Mouse (Mus musculus): ENCODE results near the gene Schip1. TPM values are rescaled to one million over a fixed set of nuclear protein-coding genes. Genes with fewer than 3 reads are reported as not detected.

The Schip1 gene
- polyA plus RNA-seq, 1 experiment from 2014 or later: 27.6 TPM

DNA sequence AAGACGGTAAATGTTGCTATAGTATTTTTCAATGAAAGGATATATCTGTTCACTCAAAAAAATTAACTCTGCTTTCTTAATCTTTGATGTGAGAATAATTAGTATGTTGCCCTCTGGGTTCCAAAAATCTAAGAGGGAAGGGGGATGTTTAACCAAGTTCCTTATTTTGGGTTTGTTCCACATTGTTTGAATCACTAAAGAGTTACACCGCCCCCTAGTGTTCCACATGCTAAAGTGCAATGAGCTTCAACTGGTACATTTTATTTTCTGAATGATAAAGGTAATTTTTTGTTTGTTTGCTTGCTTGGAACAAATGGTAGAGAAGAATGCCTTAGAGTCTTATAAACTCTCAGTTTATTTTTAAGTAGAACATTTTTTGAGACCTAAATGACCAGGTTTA is 11.1 kb upstream of the Schip1 start:
- DNase-seq (ENCODE audit: low spot score) (no peak), ATAC-seq (ENCODE audit: low FRiP score, low TSS enrichment) (no peak)
- no peak overlapping the region for H3K9ac ChIP-seq (ENCODE audit: low read length)
- H3K36me3 ChIP-seq (ENCODE audit: control insufficient read depth, insufficient read depth, low read length): no peaks in the 10 kb centered on the region
- WGBS: 48% methylated on average over 2 of the region's 2 CpGs
- no peak overlapping the region for H3K27ac ChIP-seq (replicated peaks)
- no peak overlapping the region for H3K4me3 ChIP-seq (ENCODE audit: low read depth, low read length)
- no peak for TF ChIP-seq EP300 (optimal IDR thresholded peaks at IDR 0.05)
- peak; percentile 79 for TF ChIP-seq CTCF (IDR thresholded peaks at IDR 0.05; ENCODE audit: low read depth)
- no peaks in the 10 kb centered on the region for H3K9me3 ChIP-seq (ENCODE audit: control insufficient read depth, low read length)
- no peaks in the 10 kb centered on the region for H3K27me3 ChIP-seq (ENCODE audit: control insufficient read depth, insufficient read depth, low read length)
- no peak overlapping the region for H3K4me2 ChIP-seq (replicated peaks; ENCODE audit: low read depth)
- H3K4me1 ChIP-seq (replicated peaks; ENCODE audit: control insufficient read depth, insufficient read depth): no peaks in the 10 kb centered on the region

DNA sequence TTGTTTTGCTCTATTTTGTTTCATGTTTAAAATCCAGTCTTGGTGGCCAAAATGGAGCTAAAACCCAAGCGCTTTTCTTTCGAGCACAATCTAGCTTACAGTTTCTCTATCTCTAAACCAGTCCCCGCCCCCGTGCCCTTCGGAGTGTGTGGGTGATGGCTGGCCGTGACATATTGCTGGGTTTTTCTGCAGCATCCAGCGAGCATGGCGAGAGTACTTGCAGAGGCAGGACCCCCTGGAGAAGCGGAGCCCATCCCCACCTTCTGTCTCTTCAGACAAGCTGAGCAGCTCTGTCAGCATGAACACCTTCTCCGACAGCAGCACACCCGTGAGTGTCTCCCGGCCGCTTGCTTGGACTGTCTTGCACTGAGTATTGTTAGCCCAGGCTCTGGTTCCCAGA is 9.5 kb upstream of the Schip1 start:
- no peak overlapping the region for H3K27ac ChIP-seq (replicated peaks)
- 44% methylated on average over 13 of the region's 13 CpGs for WGBS
- H3K4me1 ChIP-seq (replicated peaks; ENCODE audit: control insufficient read depth, insufficient read depth): no peaks in the 10 kb centered on the region
- H3K9ac ChIP-seq (ENCODE audit: low read length): no peak overlapping the region
- no peak for DNase-seq (ENCODE audit: low spot score)
- no peak for ATAC-seq (ENCODE audit: low FRiP score, low TSS enrichment)
- no peaks in the 10 kb centered on the region for H3K9me3 ChIP-seq (ENCODE audit: control insufficient read depth, low read length)
- no peak for TF ChIP-seq CTCF (IDR thresholded peaks at IDR 0.05; ENCODE audit: low read depth)
- no peak for TF ChIP-seq EP300 (optimal IDR thresholded peaks at IDR 0.05)
- no peak overlapping the region for H3K4me3 ChIP-seq (ENCODE audit: low read depth, low read length)
- no peaks in the 10 kb centered on the region for H3K27me3 ChIP-seq (ENCODE audit: control insufficient read depth, insufficient read depth, low read length)
- H3K36me3 ChIP-seq (ENCODE audit: control insufficient read depth, insufficient read depth, low read length): no peaks in the 10 kb centered on the region
- H3K4me2 ChIP-seq (replicated peaks; ENCODE audit: low read depth): no peak overlapping the region

DNA sequence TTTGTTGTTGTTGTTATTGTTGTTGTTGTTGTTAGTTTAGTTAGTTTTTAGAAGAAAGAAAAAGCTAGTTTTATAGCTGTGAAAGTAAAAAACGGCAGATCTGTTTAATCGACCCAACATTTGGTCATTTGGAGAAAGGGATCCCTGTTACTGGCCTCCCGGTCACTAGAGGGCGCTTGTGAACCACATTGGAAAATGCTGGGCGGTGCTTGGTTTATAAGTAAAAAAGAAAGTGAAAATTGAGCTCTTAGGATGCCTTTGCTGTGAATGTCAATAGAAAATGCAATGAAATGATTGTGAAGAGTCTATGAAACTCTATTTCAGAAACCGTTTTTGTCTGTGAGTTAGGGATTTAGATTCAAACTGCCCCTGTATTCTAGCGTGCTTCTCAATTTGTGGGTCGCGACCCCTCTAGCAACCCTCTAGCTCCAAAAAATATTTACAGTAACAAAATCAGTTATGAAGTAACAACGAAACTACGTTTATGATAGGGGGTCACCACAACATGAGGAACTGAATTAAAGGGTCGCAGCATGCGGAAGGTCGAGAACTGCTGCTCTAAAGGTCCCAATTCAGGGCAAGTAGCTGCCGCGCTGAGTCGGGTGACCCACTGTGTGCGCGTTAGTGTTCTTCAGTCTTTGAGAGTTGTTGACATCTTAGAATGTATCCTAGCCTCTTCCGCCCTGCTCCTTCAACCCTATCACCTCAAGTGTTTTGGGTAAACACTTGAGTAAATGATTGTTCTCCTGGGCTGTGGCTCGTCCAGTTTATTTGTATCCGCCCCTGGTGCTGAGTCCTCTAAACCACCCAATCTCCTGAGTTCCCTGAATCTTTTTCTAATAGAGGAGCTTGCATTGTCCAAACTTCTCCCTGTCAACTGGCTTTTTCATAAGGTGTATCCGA is 8.0 kb upstream of the Schip1 start:
- TF ChIP-seq CTCF (IDR thresholded peaks at IDR 0.05; ENCODE audit: low read depth) (peak; percentile 89), EP300 (optimal IDR thresholded peaks at IDR 0.05) (no peak)
- H3K27ac ChIP-seq (replicated peaks): no peak overlapping the region
- H3K36me3 ChIP-seq (ENCODE audit: control insufficient read depth, insufficient read depth, low read length): no peaks in the 10 kb centered on the region
- no peaks in the 10 kb centered on the region for H3K4me1 ChIP-seq (replicated peaks; ENCODE audit: control insufficient read depth, insufficient read depth)
- H3K27me3 ChIP-seq (ENCODE audit: control insufficient read depth, insufficient read depth, low read length): no peaks in the 10 kb centered on the region
- peak overlapping the region; percentile 54 for H3K4me2 ChIP-seq (replicated peaks; ENCODE audit: low read depth)
- DNase-seq (ENCODE audit: low spot score) (peak; percentile 79), ATAC-seq (ENCODE audit: low FRiP score, low TSS enrichment) (no peak)
- no peaks in the 10 kb centered on the region for H3K9me3 ChIP-seq (ENCODE audit: control insufficient read depth, low read length)
- 40% methylated on average over 23 of the region's 23 CpGs for whole genome bisulfite sequencing
- H3K4me3 ChIP-seq (ENCODE audit: low read depth, low read length): peak overlapping the region; percentile 38
- no peak overlapping the region for H3K9ac ChIP-seq (ENCODE audit: low read length)

DNA sequence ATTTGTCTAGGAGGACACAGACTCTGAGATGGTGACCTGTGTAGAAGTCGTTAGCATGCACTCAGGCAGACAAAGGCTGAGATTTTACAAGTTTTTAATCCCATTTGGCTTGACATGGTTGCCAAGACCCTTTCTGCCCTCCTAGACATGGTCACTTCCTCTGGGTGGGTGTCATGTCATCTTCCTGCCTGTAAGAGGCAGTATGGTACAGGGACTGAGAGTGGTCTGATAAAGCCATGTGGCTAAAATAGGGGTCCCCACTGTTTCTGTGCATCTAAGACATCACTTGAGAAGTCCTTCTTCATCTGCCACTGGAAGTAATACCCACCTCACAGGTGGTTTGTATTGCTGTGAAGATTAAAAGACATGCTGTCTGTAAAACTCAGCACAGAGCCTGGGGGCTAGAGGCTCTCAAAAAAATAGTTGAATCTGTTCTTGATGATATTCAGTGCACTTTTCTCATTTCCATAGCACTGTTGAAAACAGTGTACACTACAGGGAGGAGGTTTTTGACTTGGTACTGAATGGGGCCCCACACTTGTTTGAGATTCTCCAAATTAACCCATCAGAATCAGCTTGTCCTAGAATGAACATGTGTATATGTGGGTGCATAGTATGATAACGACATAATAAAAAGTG is 5.3 kb upstream of the Schip1 start:
- H3K9me3 ChIP-seq (ENCODE audit: control insufficient read depth, low read length): no peaks in the 10 kb centered on the region
- TF ChIP-seq EP300 (optimal IDR thresholded peaks at IDR 0.05) (no peak), CTCF (IDR thresholded peaks at IDR 0.05; ENCODE audit: low read depth) (peak; percentile 80)
- H3K27me3 ChIP-seq (ENCODE audit: control insufficient read depth, insufficient read depth, low read length): no peaks in the 10 kb centered on the region
- H3K4me3 ChIP-seq (ENCODE audit: low read depth, low read length): no peak overlapping the region
- no peak overlapping the region for H3K9ac ChIP-seq (ENCODE audit: low read length)
- ATAC-seq (ENCODE audit: low FRiP score, low TSS enrichment): no peak
- no peaks in the 10 kb centered on the region for H3K36me3 ChIP-seq (ENCODE audit: control insufficient read depth, insufficient read depth, low read length)
- 54% methylated on average over 2 of the region's 2 CpGs for WGBS
- H3K4me2 ChIP-seq (replicated peaks; ENCODE audit: low read depth): no peak overlapping the region
- H3K27ac ChIP-seq (replicated peaks): no peak overlapping the region
- DNase-seq (ENCODE audit: low spot score): no peak
- H3K4me1 ChIP-seq (replicated peaks; ENCODE audit: control insufficient read depth, insufficient read depth): no peaks in the 10 kb centered on the region

DNA sequence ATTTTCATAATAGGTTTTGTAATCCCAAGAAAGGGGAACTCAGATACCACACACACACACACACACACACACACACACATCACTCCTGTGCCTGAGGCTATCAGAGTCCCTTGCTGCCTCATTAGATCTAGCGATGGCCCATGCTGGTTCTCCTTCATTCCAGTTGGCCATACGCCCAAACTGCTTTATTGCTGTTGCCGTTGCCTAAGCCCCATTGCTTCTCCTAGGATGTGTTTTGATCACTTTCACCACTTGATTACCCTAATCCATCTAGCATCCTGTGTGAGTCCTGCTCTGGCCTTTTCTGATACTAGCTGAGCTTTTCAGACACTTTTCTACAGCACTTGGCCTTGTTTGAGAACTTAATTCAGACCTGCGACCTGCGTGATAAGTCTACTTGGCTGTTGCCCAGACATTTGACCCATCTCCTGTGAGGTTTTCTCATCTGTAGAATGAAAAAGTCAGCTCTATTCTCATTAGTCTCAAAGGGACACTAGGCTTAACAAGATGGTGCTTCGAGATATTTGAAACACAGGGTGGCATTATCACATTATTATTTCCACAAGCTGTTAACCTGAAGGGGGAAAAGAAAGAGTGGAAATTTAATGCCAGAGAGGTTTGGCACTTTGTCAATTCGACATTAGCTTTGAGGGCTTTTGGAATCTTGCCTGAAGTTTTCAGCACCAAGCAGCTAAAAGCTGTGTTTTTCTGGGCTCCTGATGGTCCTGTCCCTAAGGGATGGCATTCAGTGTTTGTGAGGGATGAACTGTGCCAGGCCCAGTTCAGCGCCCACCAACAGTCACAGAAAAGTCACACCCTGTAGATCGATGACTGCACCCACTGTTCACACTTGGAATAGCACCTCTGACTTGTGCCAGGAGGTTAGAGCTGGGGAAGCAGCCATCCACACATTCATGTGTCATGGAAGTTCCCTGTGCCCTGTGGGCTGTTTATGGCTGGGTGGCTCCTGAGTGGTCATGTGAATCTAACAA is 7.1 kb downstream of the Schip1 start:
- Histone ChIP-seq H3K9me3 (ENCODE audit: control insufficient read depth, low read length) (no peaks in the 10 kb centered on the region), H3K27ac (replicated peaks) (no peak overlapping the region), H3K4me3 (ENCODE audit: low read depth, low read length) (no peak overlapping the region), H3K4me2 (replicated peaks; ENCODE audit: low read depth) (no peak overlapping the region), H3K4me1 (replicated peaks; ENCODE audit: control insufficient read depth, insufficient read depth) (no peaks in the 10 kb centered on the region), H3K9ac (ENCODE audit: low read length) (no peak overlapping the region), H3K27me3 (ENCODE audit: control insufficient read depth, insufficient read depth, low read length) (no peaks in the 10 kb centered on the region), H3K36me3 (ENCODE audit: control insufficient read depth, insufficient read depth, low read length) (no peaks in the 10 kb centered on the region)
- DNase-seq (ENCODE audit: low spot score) (no peak), ATAC-seq (ENCODE audit: low FRiP score, low TSS enrichment) (no peak)
- no peak for TF ChIP-seq EP300 (optimal IDR thresholded peaks at IDR 0.05)
- no peak for TF ChIP-seq CTCF (IDR thresholded peaks at IDR 0.05; ENCODE audit: low read depth)
- WGBS: 73% methylated on average over 9 of the region's 9 CpGs

Measured in stomach, postnatal 0 days (tissue).